Mouse (Mus musculus) testis, adult 2 months (tissue): ENCODE data around the gene Sumf2.

Experiments
- CTCF ChIP-seq: fragments of 200-500 bp; IDR thresholded peaks from 2 replicates; pipeline ENCODE4 v1.5.1; 2012; ENCODE audit warnings: low read depth, mild to moderate bottlenecking, inconsistent platforms, low read length, moderate library complexity; ENCODE audit not compliant: control insufficient read depth, insufficient read depth, insufficient replicate concordance
- POLR2A ChIP-seq: fragments of 200-500 bp; IDR thresholded peaks from 2 replicates; pipeline ENCODE4 v1.6.1; 2012; ENCODE audit warnings: low read depth, mild to moderate bottlenecking, inconsistent platforms, low read length, moderate library complexity; ENCODE audit not compliant: control insufficient read depth

DNA sequence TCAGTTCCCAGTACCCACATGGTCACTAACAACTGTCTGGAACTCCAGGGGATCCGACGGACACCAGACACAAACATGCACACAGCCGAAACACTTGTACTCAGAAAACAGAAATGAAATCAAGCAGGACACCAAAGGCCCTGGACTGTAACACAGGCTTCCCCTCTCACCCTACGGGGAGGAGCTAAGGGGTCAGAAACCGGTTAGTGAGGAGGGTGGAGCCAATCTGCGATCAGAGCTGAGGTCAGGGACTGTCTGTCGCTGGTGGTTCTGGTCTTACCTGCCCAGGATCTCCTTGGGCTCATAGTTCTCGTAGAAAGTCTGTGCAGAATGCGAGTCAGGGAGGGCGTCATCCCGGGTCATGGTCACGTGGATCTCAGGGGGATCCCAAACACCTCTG is 27.2 kb downstream of the Sumf2 start:
- TF ChIP-seq POLR2A, result no peak
- TF ChIP-seq CTCF, result no peak
